Mouse (Mus musculus): ENCODE measurements around the gene Vmn2r27. TPM values are rescaled to one million over a fixed set of nuclear protein-coding genes. Genes with fewer than 3 reads are reported as not detected.

Gene Vmn2r27
- total RNA-seq (2015; ENCODE audit: low replicate concordance) (not detected in 2 replicates), total RNA-seq (2017; ENCODE audit: low replicate concordance) (not detected in 2 replicates)

- ATAC-seq (replicated peaks; ENCODE audit: low FRiP score, poor library complexity, severe bottlenecking), result no peak
These were observed at the start of gene Vmn2r27 for GRCm38 (mm10) chr6:124231756-124232155. Vmn2r27 (minus strand) TSS chr6:124231856.

- ATAC-seq (replicated peaks; ENCODE audit: low FRiP score, poor library complexity, severe bottlenecking), result no peak
These were observed 46.6 kb upstream of the Vmn2r27 start for GRCm38 (mm10) chr6:124278291-124278690.

- ATAC-seq (replicated peaks; ENCODE audit: low FRiP score, poor library complexity, severe bottlenecking), result no peak
These were observed 46.0 kb upstream of the Vmn2r27 start for GRCm38 (mm10) chr6:124277641-124278040.

GRCm38 (mm10) chr6:124273231-124273880, 41.7 kb upstream of the Vmn2r27 start:
- no peak for ATAC-seq (replicated peaks; ENCODE audit: low FRiP score, poor library complexity, severe bottlenecking)

- ATAC-seq (replicated peaks; ENCODE audit: low FRiP score, poor library complexity, severe bottlenecking), result no peak
These were observed 31.0 kb upstream of the Vmn2r27 start for GRCm38 (mm10) chr6:124262696-124263095.

GRCm38 (mm10) chr6:124260198-124260931, 28.7 kb upstream of the Vmn2r27 start:
- ATAC-seq (replicated peaks; ENCODE audit: low FRiP score, poor library complexity, severe bottlenecking), result no peak

- ATAC-seq (replicated peaks; ENCODE audit: low FRiP score, poor library complexity, severe bottlenecking), result no peak
These were observed 24.2 kb upstream of the Vmn2r27 start for GRCm38 (mm10) chr6:124255721-124256470.

- ATAC-seq (replicated peaks; ENCODE audit: low FRiP score, poor library complexity, severe bottlenecking), result no peak
These were observed 29.5 kb downstream of the Vmn2r27 start for GRCm38 (mm10) chr6:124202116-124202515.

GRCm38 (mm10) chr6:124168499-124169257, 63.0 kb downstream of the Vmn2r27 start:
- ATAC-seq (replicated peaks; ENCODE audit: low FRiP score, poor library complexity, severe bottlenecking), result no peak

- no peak for ATAC-seq (replicated peaks; ENCODE audit: low FRiP score, poor library complexity, severe bottlenecking)
These were observed 65.1 kb downstream of the Vmn2r27 start for GRCm38 (mm10) chr6:124166596-124166995.

GRCm38 (mm10) chr6:124149808-124150207, 81.8 kb downstream of the Vmn2r27 start:
- no peak for ATAC-seq (replicated peaks; ENCODE audit: low FRiP score, poor library complexity, severe bottlenecking)

Other genes starting within 250 kb of the Vmn2r27 start
- gene Vmn2r26, start 207.3 kb downstream of the Vmn2r27 start, total RNA-seq (2015; ENCODE audit: low replicate concordance), result not detected in 2 replicates
- not detected in 2 replicates for gene Vmn2r26, start 207.3 kb downstream of the Vmn2r27 start, total RNA-seq (2017; ENCODE audit: low replicate concordance)
- 8.4 and 9.7 TPM in 2 replicates for gene Cd163, start 72.8 kb upstream of the Vmn2r27 start, total RNA-seq (2015; ENCODE audit: low replicate concordance)
- gene Cd163, start 72.8 kb upstream of the Vmn2r27 start, total RNA-seq (2017; ENCODE audit: low replicate concordance), result 27.2 and 37.1 TPM in 2 replicates
- gene Pex5, start 183.2 kb upstream of the Vmn2r27 start, total RNA-seq (2015; ENCODE audit: low replicate concordance), result 0.84 and 5.0 TPM in 2 replicates
- gene Pex5, start 183.2 kb upstream of the Vmn2r27 start, total RNA-seq (2017; ENCODE audit: low replicate concordance), result 3.7 and 6.3 TPM in 2 replicates
- gene Clstn3, start 232.9 kb upstream of the Vmn2r27 start, total RNA-seq (2015; ENCODE audit: low replicate concordance), result 6.1 TPM in 1 of 2 replicates, not detected in the other
- 0.68 and 1.0 TPM in 2 replicates for gene Clstn3, start 232.9 kb upstream of the Vmn2r27 start, total RNA-seq (2017; ENCODE audit: low replicate concordance)

Measured in erythroid progenitor cell, adult 5-6 weeks (primary cell).